Mouse (Mus musculus) forebrain, embryonic 15.5 days (tissue): ENCODE results near the gene Rps6kb1. TPM values are rescaled to one million over a fixed set of nuclear protein-coding genes. Genes with fewer than 3 reads are reported as not detected.

Experiments used
- ATAC-seq: fragments of 200-750 bp; cut with Nextera tagmentation; replicated peaks from 2 replicates; pipeline ENCODE4 v1.8.0; 2017; ENCODE audit warnings: mild to moderate bottlenecking, moderate TSS enrichment, moderate library complexity
- H3K27ac ChIP-seq: fragments of 300-500 bp; sonication (generic); replicated peaks from 2 replicates; pipeline ENCODE4 v1.5.1; 2015; ENCODE audit warnings: mild to moderate bottlenecking, inconsistent platforms
- H3K27me3 ChIP-seq: fragments of 300-500 bp; sonication (generic); 2 replicates; pipeline ENCODE4 v1.6.1; 2015; ENCODE audit warnings: inconsistent platforms
- H3K36me3 ChIP-seq: fragments of 300-500 bp; sonication (generic); 2 replicates; pipeline ENCODE4 v1.6.1; 2015; ENCODE audit warnings: mild to moderate bottlenecking, inconsistent platforms
- H3K4me1 ChIP-seq: fragments of 300-500 bp; sonication (generic); 2 replicates; pipeline ENCODE4 v1.6.1; 2015; ENCODE audit warnings: inconsistent platforms
- H3K4me2 ChIP-seq: fragments of 300-500 bp; sonication (generic); replicated peaks from 2 replicates; pipeline ENCODE4 v1.6.1; 2015; ENCODE audit warnings: mild to moderate bottlenecking, inconsistent platforms
- H3K4me3 ChIP-seq: fragments of 300-500 bp; sonication (generic); 2 replicates; pipeline ENCODE4 v1.5.1; 2015; ENCODE audit warnings: mild to moderate bottlenecking, inconsistent platforms
- H3K9ac ChIP-seq: fragments of 300-500 bp; sonication (generic); replicated peaks from 2 replicates; pipeline ENCODE4 v1.6.1; 2015; ENCODE audit warnings: mild to moderate bottlenecking, inconsistent platforms
- H3K9me3 ChIP-seq: fragments of 300-500 bp; sonication (generic); 2 replicates; pipeline ENCODE4 v1.6.1; 2016; ENCODE audit warnings: inconsistent platforms
- WGBS: fragments of 180-500 bp; shearing (Covaris S2); methylation state at CpG from one replicate; pipeline ENCODE4 v1.1.7; 2015; ENCODE audit warnings: mixed read lengths; 5-methylcytosine and 5-hydroxymethylcytosine counted together
- polyA plus RNA-seq: library from polyadenylated mRNA; unstranded; fragments of >200 nt; fragmentation: Nextera tagmentation; extraction: Ambion mirVana; gene quantifications from 2 replicates; pipeline ENCODE4 v1.2.1, GENCODE M21; 2015

Gene Rps6kb1
- polyA plus RNA-seq, 1 experiment from 2014 or later, result 63.1 TPM

DNA sequence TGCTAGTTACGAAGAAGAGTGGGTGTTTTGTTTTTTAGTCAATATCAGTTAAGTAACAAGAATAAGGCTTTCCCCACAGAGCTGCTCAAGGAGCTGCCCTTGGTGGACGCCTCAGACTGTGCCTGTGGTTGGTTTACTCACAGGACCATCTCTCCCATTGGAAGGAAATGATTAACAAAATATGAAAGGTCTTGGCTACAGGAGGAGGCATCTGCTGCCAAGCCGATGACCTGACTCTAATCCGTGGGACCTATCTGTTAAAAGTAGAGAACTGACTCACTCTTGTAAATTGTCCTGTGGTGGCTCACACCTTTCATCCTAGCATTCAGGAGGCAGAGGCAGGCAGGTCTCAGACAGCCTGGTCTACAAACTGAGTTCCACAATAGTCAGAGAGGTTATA lies 17.1 kb downstream of the Rps6kb1 start:
- Histone ChIP-seq H3K27me3 (no peaks in the 10 kb centered on the region), H3K4me3 (no peak overlapping the region), H3K4me1 (no peaks in the 10 kb centered on the region), H3K9me3 (no peaks in the 10 kb centered on the region), H3K36me3 (peaks cover 59% of the 10 kb centered on the region), H3K9ac (no peak overlapping the region), H3K27ac (no peak overlapping the region), H3K4me2 (no peak overlapping the region)
- ATAC-seq, result no peak
- WGBS, result 91% methylated on average over 4 of the region's 4 CpGs

DNA sequence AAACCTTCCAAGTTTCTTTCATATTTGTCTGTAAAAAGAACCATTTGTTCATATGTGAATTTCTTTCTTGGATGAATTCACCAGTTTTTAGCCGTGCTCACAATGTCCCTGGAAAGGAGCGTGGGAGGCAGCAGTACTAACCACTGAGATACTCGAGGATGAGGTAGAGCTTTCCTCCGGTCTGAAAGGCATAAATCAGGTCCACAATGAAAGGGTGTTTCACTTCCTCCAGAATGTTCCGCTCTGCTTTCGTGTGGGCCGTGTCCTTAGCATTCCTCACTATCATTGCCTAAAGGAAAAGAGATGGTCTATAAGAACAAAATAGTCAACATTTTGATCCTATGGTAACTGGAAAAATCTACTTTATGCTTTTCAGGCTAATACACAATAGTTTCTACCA lies 24.9 kb downstream of the Rps6kb1 start:
- Histone ChIP-seq H3K27ac (no peak overlapping the region), H3K9ac (no peak overlapping the region), H3K9me3 (no peaks in the 10 kb centered on the region), H3K27me3 (no peaks in the 10 kb centered on the region), H3K4me2 (no peak overlapping the region), H3K36me3 (peaks cover 68% of the 10 kb centered on the region), H3K4me3 (no peak overlapping the region), H3K4me1 (no peaks in the 10 kb centered on the region)
- ATAC-seq, result no peak
- WGBS, result 94% methylated on average over 7 of the region's 7 CpGs

DNA sequence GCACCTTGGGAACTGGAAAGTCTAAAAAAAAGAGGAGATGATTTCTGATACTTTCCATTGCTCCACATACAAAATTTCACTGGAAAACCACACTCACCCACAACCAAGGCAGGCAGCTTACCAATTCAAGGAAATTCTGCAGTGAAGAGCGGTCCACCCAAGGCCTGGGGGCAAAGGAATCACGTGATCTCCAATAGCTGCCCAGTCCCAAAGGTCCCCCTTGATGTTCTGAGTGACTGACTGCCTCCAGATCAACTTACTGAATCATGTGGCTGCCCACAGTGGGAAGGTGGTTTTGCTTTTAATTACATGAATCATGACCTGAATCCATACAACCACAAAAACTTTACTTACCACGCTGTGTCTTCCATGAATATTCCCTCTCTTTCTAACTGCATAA lies 27.4 kb downstream of the Rps6kb1 start:
- Histone ChIP-seq H3K9me3 (no peaks in the 10 kb centered on the region), H3K27me3 (no peaks in the 10 kb centered on the region), H3K36me3 (peaks cover 64% of the 10 kb centered on the region), H3K9ac (no peak overlapping the region), H3K4me3 (no peak overlapping the region), H3K4me2 (no peak overlapping the region), H3K27ac (no peak overlapping the region), H3K4me1 (no peaks in the 10 kb centered on the region)
- 94% methylated on average over 3 of the region's 3 CpGs for WGBS
- no peak for ATAC-seq

DNA sequence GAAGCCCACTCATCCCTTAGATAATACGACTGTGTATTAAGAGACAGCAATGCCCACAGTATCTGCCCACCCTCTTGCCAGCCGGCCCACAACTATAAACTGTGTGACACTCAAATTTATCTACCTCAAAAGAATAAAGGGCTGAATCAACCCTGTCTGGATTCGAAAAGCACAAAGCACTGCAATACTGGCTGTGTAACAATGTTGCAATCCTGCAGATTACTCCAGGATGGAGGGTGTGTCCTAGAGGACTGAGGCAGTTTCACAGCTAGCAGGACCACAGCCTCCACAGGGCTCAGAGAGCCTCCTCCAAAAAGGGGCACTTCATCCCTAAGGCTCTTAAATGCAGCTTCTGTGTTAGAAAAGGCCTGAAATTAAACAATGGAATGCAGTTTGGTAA lies 28.0 kb downstream of the Rps6kb1 start:
- H3K4me2 ChIP-seq, result no peak overlapping the region
- H3K4me1 ChIP-seq, result no peaks in the 10 kb centered on the region
- H3K36me3 ChIP-seq, result peaks cover 68% of the 10 kb centered on the region
- no peaks in the 10 kb centered on the region for H3K9me3 ChIP-seq
- 87% methylated on average over 3 of the region's 3 CpGs for WGBS
- no peak overlapping the region for H3K4me3 ChIP-seq
- H3K9ac ChIP-seq, result no peak overlapping the region
- H3K27me3 ChIP-seq, result no peaks in the 10 kb centered on the region
- no peak overlapping the region for H3K27ac ChIP-seq
- no peak for ATAC-seq

GRCm38 (mm10) chr11:86507991-86508390 lies 36.6 kb downstream of the Rps6kb1 start:
- H3K4me1 ChIP-seq, result no peaks in the 10 kb centered on the region
- 92% methylated on average over 2 of the region's 2 CpGs for WGBS
- H3K4me3 ChIP-seq, result no peak overlapping the region

GRCm38 (mm10) chr11:86507334-86507733 lies 37.3 kb downstream of the Rps6kb1 start:
- no peak overlapping the region for H3K27ac ChIP-seq
- peaks cover 78% of the 10 kb centered on the region for H3K36me3 ChIP-seq
- H3K4me3 ChIP-seq, result no peak overlapping the region
- H3K4me1 ChIP-seq, result no peaks in the 10 kb centered on the region
- no peaks in the 10 kb centered on the region for H3K9me3 ChIP-seq
- no peak overlapping the region for H3K9ac ChIP-seq
- H3K4me2 ChIP-seq, result no peak overlapping the region
- 90% methylated on average over 2 of the region's 2 CpGs for WGBS
- no peak for ATAC-seq
- H3K27me3 ChIP-seq, result no peaks in the 10 kb centered on the region

More at GRCm38 (mm10) chr11:86507991-86508390, 36.6 kb downstream of the Rps6kb1 start:
- ATAC-seq, result no peak
- Histone ChIP-seq H3K4me2 (no peak overlapping the region), H3K9ac (no peak overlapping the region), H3K36me3 (peaks cover 77% of the 10 kb centered on the region), H3K27me3 (no peaks in the 10 kb centered on the region), H3K27ac (no peak overlapping the region), H3K9me3 (no peaks in the 10 kb centered on the region)

DNA sequence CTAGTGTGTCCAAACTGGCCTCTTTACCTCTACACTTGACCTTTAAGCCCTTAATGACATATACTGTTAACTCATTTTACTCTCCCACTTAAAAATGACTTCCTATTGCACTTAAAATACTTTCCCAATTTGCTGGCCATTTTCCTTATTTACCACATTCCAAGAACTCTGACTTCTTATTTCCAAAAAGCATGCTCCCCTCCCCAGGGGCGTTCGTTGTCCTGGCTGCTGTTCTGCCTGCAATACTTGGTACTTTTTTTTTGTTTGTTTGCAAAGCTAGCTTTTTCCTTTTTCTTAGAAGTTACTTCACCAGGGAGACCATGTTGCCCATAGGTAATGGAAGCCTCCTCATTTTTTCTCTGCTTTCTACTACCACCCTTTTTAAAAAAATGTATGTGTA lies 41.5 kb downstream of the Rps6kb1 start:
- H3K9ac ChIP-seq, result no peak overlapping the region
- H3K4me2 ChIP-seq, result no peak overlapping the region
- WGBS, result 96% methylated on average over 2 of the region's 2 CpGs
- H3K27me3 ChIP-seq, result no peaks in the 10 kb centered on the region
- H3K4me1 ChIP-seq, result no peaks in the 10 kb centered on the region
- ATAC-seq, result no peak
- no peaks in the 10 kb centered on the region for H3K9me3 ChIP-seq
- peaks cover 60% of the 10 kb centered on the region for H3K36me3 ChIP-seq
- H3K4me3 ChIP-seq, result no peak overlapping the region
- no peak overlapping the region for H3K27ac ChIP-seq

GRCm38 (mm10) chr11:86500795-86501194 lies 43.8 kb downstream of the Rps6kb1 start:
- Histone ChIP-seq H3K9ac (no peak overlapping the region), H3K27ac (no peak overlapping the region), H3K9me3 (no peaks in the 10 kb centered on the region), H3K4me3 (no peak overlapping the region), H3K36me3 (peaks cover 57% of the 10 kb centered on the region), H3K4me2 (no peak overlapping the region), H3K27me3 (no peaks in the 10 kb centered on the region), H3K4me1 (no peaks in the 10 kb centered on the region)
- 84% methylated on average over 1 of the region's 1 CpGs for WGBS
- ATAC-seq, result no peak

DNA sequence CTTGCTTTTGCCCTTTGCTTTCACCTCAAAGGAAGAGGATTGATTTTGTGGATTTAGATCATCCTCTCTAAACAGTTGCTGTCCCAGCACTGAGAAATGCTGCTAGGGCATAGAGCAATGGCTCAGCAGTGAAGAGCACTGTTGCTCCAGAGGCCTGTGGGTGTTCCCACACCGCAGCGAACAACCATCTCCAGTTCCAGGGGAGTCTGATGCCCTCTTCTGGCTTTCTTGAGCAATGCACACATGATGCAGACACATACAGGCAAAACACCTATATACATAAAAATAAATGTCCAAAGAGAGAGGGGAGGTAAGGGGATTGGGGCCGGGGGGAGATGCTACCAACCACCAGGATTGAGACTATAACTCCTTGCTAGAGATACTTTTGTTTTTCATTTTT lies 46.7 kb downstream of the Rps6kb1 start:
- Histone ChIP-seq H3K4me2 (no peak overlapping the region), H3K27me3 (no peaks in the 10 kb centered on the region), H3K4me3 (no peak overlapping the region), H3K36me3 (peaks cover 47% of the 10 kb centered on the region), H3K4me1 (no peaks in the 10 kb centered on the region), H3K9ac (no peak overlapping the region), H3K27ac (no peak overlapping the region), H3K9me3 (no peaks in the 10 kb centered on the region)
- no peak for ATAC-seq
- 79% methylated on average over 3 of the region's 3 CpGs for WGBS

GRCm38 (mm10) chr11:86497356-86497755 lies 47.2 kb downstream of the Rps6kb1 start:
- no peak overlapping the region for H3K9ac ChIP-seq
- no peak overlapping the region for H3K4me2 ChIP-seq
- 91% methylated on average over 1 of the region's 1 CpGs for WGBS
- no peaks in the 10 kb centered on the region for H3K27me3 ChIP-seq
- no peaks in the 10 kb centered on the region for H3K9me3 ChIP-seq
- H3K36me3 ChIP-seq, result peaks cover 43% of the 10 kb centered on the region
- ATAC-seq, result no peak
- no peak overlapping the region for H3K27ac ChIP-seq
- no peak overlapping the region for H3K4me3 ChIP-seq
- H3K4me1 ChIP-seq, result no peaks in the 10 kb centered on the region

DNA sequence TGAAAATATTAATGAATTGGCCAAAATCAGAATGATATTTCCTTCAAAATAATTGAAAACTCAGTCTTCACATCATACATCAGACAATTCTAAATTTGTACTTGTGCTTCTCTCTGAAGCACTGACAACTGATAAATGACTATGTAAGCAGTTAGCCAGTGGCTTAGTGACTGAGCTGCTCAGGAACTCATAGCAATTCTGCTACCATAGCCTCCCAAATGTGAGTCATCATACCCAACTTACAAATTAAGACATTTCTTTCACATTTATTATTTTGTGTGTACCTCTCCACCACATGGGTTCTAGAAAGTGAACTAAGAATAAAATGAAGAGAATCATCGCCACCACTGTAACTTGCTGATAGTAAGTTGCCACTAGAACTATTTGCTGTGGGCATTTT lies 53.8 kb downstream of the Rps6kb1 start:
- no peak overlapping the region for H3K9ac ChIP-seq
- no peak overlapping the region for H3K4me3 ChIP-seq
- H3K27ac ChIP-seq, result no peak overlapping the region
- no peak for ATAC-seq
- no peaks in the 10 kb centered on the region for H3K27me3 ChIP-seq
- H3K9me3 ChIP-seq, result no peaks in the 10 kb centered on the region
- H3K4me2 ChIP-seq, result no peak overlapping the region
- H3K4me1 ChIP-seq, result peaks cover 5% of the 10 kb centered on the region
- H3K36me3 ChIP-seq, result peaks cover 16% of the 10 kb centered on the region
- 93% methylated on average over 1 of the region's 1 CpGs for WGBS

DNA sequence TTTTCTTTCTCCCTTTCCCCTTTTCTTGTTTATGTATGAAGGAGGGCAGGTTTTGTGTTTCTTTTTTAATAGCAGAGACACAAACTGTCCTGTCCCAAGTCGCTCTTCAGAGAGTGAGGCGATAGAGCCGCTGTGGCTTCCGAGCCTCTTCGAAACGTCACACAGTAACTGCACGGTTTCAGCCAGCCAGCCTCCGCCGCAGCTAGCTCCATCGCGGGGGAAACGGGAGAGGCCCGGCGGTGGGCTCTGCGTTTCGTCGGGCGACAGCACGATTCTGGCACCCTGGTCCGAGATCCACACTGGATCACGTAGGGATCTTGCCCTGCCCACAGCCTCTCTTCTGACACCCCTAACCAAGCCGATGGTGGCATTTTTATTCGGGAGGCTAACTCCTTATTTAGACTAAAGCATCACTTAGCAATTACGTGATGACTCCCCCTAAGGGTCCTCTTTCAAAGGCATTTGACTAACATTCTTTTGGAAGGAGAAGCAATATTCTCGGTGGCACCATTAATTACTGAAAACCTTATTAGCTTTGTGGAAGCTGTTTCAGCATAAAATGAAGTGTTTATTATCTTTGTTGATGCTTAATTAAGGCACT lies 59.6 kb downstream of the Rps6kb1 start:
- Histone ChIP-seq H3K27ac (peak overlapping the region; percentile 83), H3K4me2 (peak overlapping the region; percentile 58), H3K27me3 (no peaks in the 10 kb centered on the region), H3K9me3 (no peaks in the 10 kb centered on the region), H3K4me3 (peak overlapping the region; percentile 76), H3K36me3 (peaks cover 4% of the 10 kb centered on the region; the same call in 1 of the 2 replicates), H3K4me1 (peaks cover 10% of the 10 kb centered on the region), H3K9ac (peak overlapping the region; percentile 75)
- peak; percentile 47 for ATAC-seq
- under 1% methylated on average over 25 of the region's 25 CpGs for WGBS
